Mouse (Mus musculus): Measurements from ENCODE around the gene 1700125H20Rik.

GRCm38 (mm10) chr11:85126257-85127102, 43.7 kb upstream of the 1700125H20Rik start:
- no peak for TF ChIP-seq CTCF (IDR thresholded peaks at IDR 0.05; ENCODE audit: borderline replicate concordance, insufficient read depth, low read length)
- TF ChIP-seq POLR2A (IDR thresholded peaks at IDR 0.05; ENCODE audit: low read depth, low read length), result no peak

All from embryonic fibroblast, embryonic 13.5 days (primary cell).